Mouse (Mus musculus): ENCODE results near the gene Agmat.
A peak's percentile ranks its signal among the peaks of the same experiment; 100 is the strongest.

DNA sequence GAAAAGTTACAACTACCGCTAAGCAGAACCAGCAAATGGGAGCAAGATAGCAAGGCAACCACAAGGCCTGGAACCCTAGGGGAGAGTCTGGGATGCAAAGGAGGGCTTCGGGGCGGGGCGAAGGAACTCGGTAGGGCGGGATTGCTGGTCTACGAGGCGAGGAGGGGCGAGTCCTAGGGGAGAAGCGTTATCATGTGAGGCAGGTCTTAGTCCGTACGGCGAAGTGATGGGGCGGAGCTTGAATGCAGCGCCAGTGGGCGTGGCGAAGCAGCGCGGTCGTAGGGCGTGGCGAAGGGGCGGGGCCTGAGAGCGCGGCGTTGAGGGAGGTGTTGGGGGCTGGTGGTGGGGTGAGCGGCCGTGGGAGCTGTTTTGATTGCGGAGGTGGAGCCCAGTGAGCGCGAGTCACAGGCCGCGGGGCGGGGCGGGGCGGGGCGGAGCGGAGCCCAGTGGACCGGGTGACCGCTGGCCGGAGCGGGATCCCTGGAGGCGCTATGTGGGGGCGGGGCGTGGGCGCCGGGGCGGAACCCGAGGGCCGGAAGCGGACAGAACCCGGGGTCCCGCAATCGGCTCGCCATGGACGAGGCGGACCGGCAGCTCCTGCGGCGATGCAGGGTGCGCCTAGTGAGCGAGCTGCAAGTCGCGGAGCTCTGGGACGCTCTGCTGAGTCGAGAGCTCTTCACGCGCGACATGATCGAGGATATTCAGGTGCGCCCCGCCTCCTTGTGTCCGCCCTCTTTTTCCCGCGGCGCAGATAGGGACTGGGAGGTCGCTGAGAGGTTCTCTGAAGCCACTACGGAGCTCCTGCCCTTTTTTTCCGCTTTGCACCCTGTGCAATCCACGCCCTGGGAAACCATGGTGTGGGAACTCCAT, 47.0 kb downstream of the Agmat start, which contains the start of gene Casp9:
- no peak for TF ChIP-seq CTCF (IDR thresholded peaks at IDR 0.05; ENCODE audit: insufficient read depth, low read length)
- peak; percentile 80; the same call in 1 of the 2 replicates for TF ChIP-seq POLR2A (IDR thresholded peaks at IDR 0.05; ENCODE audit: borderline replicate concordance, extremely low read depth, low read depth, low read length)
